16 mouse cellular contexts compared by ENCODE assay signal in the genomic region with DNA sequence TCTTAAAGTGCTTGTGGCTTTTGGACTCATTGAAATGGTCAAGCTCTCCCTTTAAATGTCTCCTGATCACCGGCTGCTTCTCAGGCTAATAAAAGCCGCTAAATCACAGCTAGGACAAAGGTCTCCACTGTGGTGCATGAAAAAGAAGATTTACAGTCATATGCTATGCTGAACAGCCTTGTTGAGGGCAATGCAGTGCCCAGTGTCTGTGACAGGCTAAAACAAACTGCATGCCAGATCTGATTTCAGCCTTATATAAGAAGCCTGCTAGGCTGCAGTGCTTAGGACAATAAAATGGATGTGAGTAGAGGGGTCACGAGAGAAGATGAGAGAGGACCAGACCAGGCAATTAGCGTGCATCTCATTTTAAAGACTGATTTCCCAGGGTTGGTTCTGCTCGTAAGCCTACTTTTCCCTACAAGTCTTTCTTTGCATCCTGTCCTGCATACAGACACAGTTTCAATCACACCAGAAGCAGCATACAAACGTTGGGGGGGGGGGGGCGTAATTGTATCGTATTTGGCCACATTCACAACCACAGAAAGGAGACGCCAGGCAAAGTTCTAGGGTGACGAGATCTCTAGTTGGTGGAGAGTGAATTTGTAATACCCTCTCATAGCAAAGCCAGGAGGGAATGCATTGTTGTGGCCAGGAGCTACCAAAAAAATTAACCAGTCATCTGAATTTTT. TPM values are rescaled to one million over a fixed set of nuclear protein-coding genes. Genes with fewer than 3 reads are reported as not detected.
DNase-seq lines count a peak whose midpoint lies in the region; ATAC-seq lines count a peak whose summit lies in the region.
"Had no signal": no experiment of that assay in that cellular context is flagged by ENCODE, and none has a peak within 500 bp of the region (broad histone marks: within the 10 kb centered on the region; RNA-seq: fewer than 3 reads in every experiment).

No protein-coding gene starts in this region.

- 23% methylated on average over 10 of the region's 10 CpGs for WGBS in forebrain, embryonic 15.5 days
- WGBS in midbrain, embryonic 13.5 days: 36% methylated on average over 10 of the region's 10 CpGs
- 70% methylated on average over 10 of the region's 10 CpGs for WGBS in heart, embryonic 11.5 days (ENCODE audit: insufficient replicate concordance)

- H3K9me3 ChIP-seq in forebrain, embryonic 15.5 days: no peaks in the 10 kb centered on the region
- H3K9me3 ChIP-seq in midbrain, embryonic 13.5 days: no peaks in the 10 kb centered on the region
- H3K9me3 ChIP-seq in heart, embryonic 11.5 days (replicated peaks; ENCODE audit: control insufficient read depth, low read length): no peaks in the 10 kb centered on the region
- H3K9me3 ChIP-seq: embryonic facial prominence, embryonic 15.5 days had no signal

- H3K27me3 ChIP-seq in forebrain, embryonic 15.5 days: no peaks in the 10 kb centered on the region
- no peaks in the 10 kb centered on the region for H3K27me3 ChIP-seq in midbrain, embryonic 13.5 days
- no peaks in the 10 kb centered on the region for H3K27me3 ChIP-seq in heart, embryonic 11.5 days (ENCODE audit: control insufficient read depth, insufficient read depth, low read length)
- H3K27me3 ChIP-seq: CH12.LX; embryonic facial prominence, embryonic 15.5 days had no signal

- DNase-seq in MN1 (ENCODE audit: low spot score) (peak; percentile 18), adipocyte (ENCODE audit: low spot score) (peak; percentile 4)
- DNase-seq in adrenal gland, postnatal 10 days: no peak
- DNase-seq in layer of hippocampus, adult 9-11 months: no peak
- DNase-seq: adrenal gland, postnatal 25 days; cerebellum, adult 18-20 months; gastrocnemius, adult 2 months; left cerebral cortex, postnatal 4 days; liver, postnatal 0 days had no signal

- no peak overlapping the region for H3K9ac ChIP-seq in forebrain, embryonic 15.5 days (replicated peaks)
- peak overlapping the region; percentile 41; the same call in 1 of the 2 replicates for H3K9ac ChIP-seq in midbrain, embryonic 13.5 days (replicated peaks)
- no peak overlapping the region for H3K9ac ChIP-seq in heart, embryonic 11.5 days (ENCODE audit: low read depth, low read length)
- H3K9ac ChIP-seq: embryonic facial prominence, embryonic 15.5 days; liver, postnatal 0 days had no signal

- H3K4me2 ChIP-seq in forebrain, embryonic 15.5 days (replicated peaks): peak overlapping the region; percentile 31
- peak overlapping the region; percentile 37 for H3K4me2 ChIP-seq in midbrain, embryonic 13.5 days (replicated peaks)
- H3K4me2 ChIP-seq in heart, embryonic 11.5 days: no peak overlapping the region
- H3K4me2 ChIP-seq: embryonic facial prominence, embryonic 15.5 days had no signal

- H3K36me3 ChIP-seq in forebrain, embryonic 15.5 days: no peaks in the 10 kb centered on the region
- no peaks in the 10 kb centered on the region for H3K36me3 ChIP-seq in midbrain, embryonic 13.5 days
- H3K36me3 ChIP-seq in heart, embryonic 11.5 days (ENCODE audit: control insufficient read depth, insufficient read depth, low read length): no peaks in the 10 kb centered on the region
- H3K36me3 ChIP-seq: embryonic facial prominence, embryonic 15.5 days had no signal

- H3K27ac ChIP-seq in forebrain, embryonic 15.5 days (replicated peaks): peak overlapping the region; percentile 33; the same call in 1 of the 2 replicates
- H3K27ac ChIP-seq in midbrain, embryonic 13.5 days: peak overlapping the region; percentile 69
- H3K27ac ChIP-seq in heart, embryonic 11.5 days (ENCODE audit: low read depth, low read length): no peak overlapping the region
- H3K27ac ChIP-seq: embryonic facial prominence, embryonic 15.5 days; gastrocnemius, adult 2 months had no signal

- peak; percentile 72 for ATAC-seq in forebrain, embryonic 15.5 days (replicated peaks)
- ATAC-seq in midbrain, embryonic 13.5 days: peak; percentile 89
- no peak for ATAC-seq in heart, embryonic 11.5 days (replicated peaks; ENCODE audit: insufficient number of reproducible peaks, low FRiP score, low TSS enrichment)
- ATAC-seq: inflammation-experienced regulatory T-cells, adult 6 months; liver, postnatal 0 days had no signal

- H3K4me1 ChIP-seq in forebrain, embryonic 15.5 days: peaks cover 15% of the 10 kb centered on the region
- peaks cover 24% of the 10 kb centered on the region for H3K4me1 ChIP-seq in midbrain, embryonic 13.5 days (replicated peaks)
- H3K4me1 ChIP-seq in heart, embryonic 11.5 days (ENCODE audit: control insufficient read depth, insufficient read depth, low read length): no peaks in the 10 kb centered on the region
- H3K4me1 ChIP-seq: embryonic facial prominence, embryonic 15.5 days had no signal

- no peak overlapping the region for H3K4me3 ChIP-seq in forebrain, embryonic 15.5 days
- H3K4me3 ChIP-seq in midbrain, embryonic 13.5 days (replicated peaks): no peak overlapping the region
- H3K4me3 ChIP-seq in heart, embryonic 11.5 days (ENCODE audit: low read depth, low read length): no peak overlapping the region
- H3K4me3 ChIP-seq: embryonic facial prominence, embryonic 15.5 days; gastrocnemius, adult 2 months had no signal

RNA-seq across cellular contexts. Expression of a gene that starts 52.1 kb away (rescaled TPM):
- polyA plus RNA-seq in forebrain, embryonic 15.5 days (2015; fragmentation: Nextera tagmentation; extraction: Ambion mirVana): 16.0 and 20.1 TPM in 2 replicates
- 8.8 and 9.7 TPM in 2 replicates for polyA plus RNA-seq in midbrain, embryonic 13.5 days (2015; fragmentation: Nextera tagmentation; extraction: Ambion mirVana)
- total RNA-seq in adrenal gland, postnatal 10 days (2021): under 1 TPM; 0.54 to 0.85 TPM
- polyA plus RNA-seq in heart, embryonic 11.5 days (2014; fragmentation: Nextera tagmentation; extraction: Ambion mirVana): 0.18 and 0.21 TPM in 2 replicates
- total RNA-seq: CH12.LX; megakaryocyte-erythroid progenitor cell, adult 5-6 weeks had no signal
- polyA plus RNA-seq: liver, postnatal 0 days had no signal

Comparison
In these comparisons a context has a peak if more than half of its experiments do, and no peak if none do; other contexts are left out.
1. DNase-seq: peak in MN1 (single experiment) and adipocyte (single experiment); none in adrenal gland, postnatal 10 days (single experiment) and layer of hippocampus, adult 9-11 months (single experiment).